Mouse (Mus musculus) stomach, embryonic 16.5 days (tissue): ENCODE measurements around the gene Gm21866. TPM values are rescaled to one million over a fixed set of nuclear protein-coding genes. Genes with fewer than 3 reads are reported as not detected.
"Not testable (repeated sequence)": the region's sequence is repeated elsewhere in the genome, so short reads cannot be mapped to it uniquely, and the experiment has no call there.

Source experiments
- ATAC-seq: fragments of 200-750 bp; cut with Nextera tagmentation; 2 replicates; pipeline ENCODE4 v1.8.0; 2017; ENCODE audit warnings: moderate number of reproducible peaks, moderate TSS enrichment; ENCODE audit not compliant: insufficient read depth, low FRiP score
- H3K27ac ChIP-seq: fragments of 300-500 bp; sonication (generic); 2 replicates; pipeline ENCODE4 v1.5.1; 2014; ENCODE audit warnings: low read length
- H3K27me3 ChIP-seq: fragments of 300-500 bp; sonication (generic); 2 replicates; pipeline ENCODE4 v1.6.1; 2014; ENCODE audit warnings: low read length, control low read depth, mixed read lengths; ENCODE audit not compliant: control insufficient read depth, insufficient read depth
- H3K36me3 ChIP-seq: fragments of 300-500 bp; sonication (generic); 2 replicates; pipeline ENCODE4 v1.6.1; 2014; ENCODE audit warnings: low read length; ENCODE audit not compliant: control insufficient read depth, insufficient read depth
- H3K4me1 ChIP-seq: fragments of 300-500 bp; sonication (generic); 2 replicates; pipeline ENCODE4 v1.6.1; 2014; ENCODE audit warnings: low read length, control low read depth, mixed read lengths; ENCODE audit not compliant: control insufficient read depth, insufficient read depth
- H3K4me2 ChIP-seq: fragments of 300-500 bp; sonication (generic); 2 replicates; pipeline ENCODE4 v1.6.1; 2014; ENCODE audit warnings: low read depth, low read length, mixed read lengths
- H3K4me3 ChIP-seq: fragments of 300-500 bp; sonication (generic); replicated peaks from 2 replicates; pipeline ENCODE4 v1.5.1; 2014; ENCODE audit warnings: mild to moderate bottlenecking, low read length
- H3K9ac ChIP-seq: fragments of 300-500 bp; sonication (generic); 2 replicates; pipeline ENCODE4 v1.6.1; 2014; ENCODE audit warnings: low read length
- H3K9me3 ChIP-seq: fragments of 300-500 bp; sonication (generic); replicated peaks from 2 replicates; pipeline ENCODE4 v1.6.1; 2016; ENCODE audit warnings: low read length, control low read depth; ENCODE audit not compliant: control insufficient read depth
- WGBS: fragments of 180-500 bp; shearing (Covaris S2); extraction: QIAGEN DNeasy Blood & Tissue Kit; methylation state at CpG from one replicate; pipeline ENCODE4 v1.1.7; 2014; 5-methylcytosine and 5-hydroxymethylcytosine counted together
- polyA plus RNA-seq: library from polyadenylated mRNA; unstranded; fragments of >200 nt; fragmentation: Nextera tagmentation; extraction: Ambion mirVana; gene quantifications from 2 replicates; pipeline ENCODE4 v1.2.1, GENCODE M21; 2015

The Gm21866 gene
- polyA plus RNA-seq: not detected in 2 replicates

GRCm38 (mm10) chrY:13465479-13465878, at the start of gene Gm21866:
Gene Gm21866 (minus strand): TSS chrY:13465579.
- 78% methylated on average over 2 of the region's 3 CpGs for WGBS
- not testable (repeated sequence) for H3K27ac ChIP-seq, H3K4me1 ChIP-seq, ATAC-seq, H3K9ac ChIP-seq, H3K27me3 ChIP-seq, H3K36me3 ChIP-seq, H3K9me3 ChIP-seq, H3K4me2 ChIP-seq, H3K4me3 ChIP-seq

- not testable (repeated sequence) for H3K27me3 ChIP-seq, H3K4me1 ChIP-seq, H3K4me3 ChIP-seq, H3K9ac ChIP-seq, H3K9me3 ChIP-seq, H3K36me3 ChIP-seq, H3K4me2 ChIP-seq, ATAC-seq, H3K27ac ChIP-seq
- WGBS: no CpG with 5 or more reads among the region's 1 CpGs
Observed at GRCm38 (mm10) chrY:13493726-13494125, 28.3 kb upstream of the Gm21866 start, which contains the start of gene Gm20773. Gene Gm20773 (plus strand): TSS chrY:13494026.

Other genes starting within 250 kb of the Gm21866 start
- not detected in 2 replicates for gene Gm21828, start 241.7 kb downstream of the Gm21866 start, polyA plus RNA-seq
- not detected in 2 replicates for gene Gm21440, start 213.2 kb downstream of the Gm21866 start, polyA plus RNA-seq
- gene Gm21454, start 213.1 kb downstream of the Gm21866 start, polyA plus RNA-seq: not detected in 2 replicates
- not detected in 2 replicates for gene Gm21725, start 116.5 kb downstream of the Gm21866 start, polyA plus RNA-seq
- not detected in 2 replicates for gene Gm20773, start 28.4 kb upstream of the Gm21866 start, polyA plus RNA-seq